26 mouse cellular contexts compared by ENCODE assay signal in the genomic region with DNA sequence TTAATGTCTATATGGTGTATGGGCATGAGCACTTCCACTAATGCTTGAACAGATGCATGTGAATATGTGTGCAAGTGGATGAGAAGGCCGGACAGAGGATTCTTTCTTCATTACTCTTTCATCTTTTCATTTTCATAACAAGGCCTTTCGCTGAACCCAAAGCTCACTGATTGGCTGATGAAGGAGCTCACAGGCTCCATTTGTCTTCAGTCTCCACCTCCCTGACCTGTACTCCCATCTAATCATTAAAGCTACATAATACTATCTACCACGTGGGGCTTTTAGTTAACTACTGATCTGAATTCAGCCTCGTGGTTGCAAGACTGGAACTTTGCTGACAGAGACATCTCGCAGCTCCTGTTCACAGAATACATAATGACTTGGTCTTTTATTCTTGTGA.
DNase-seq lines count a peak whose midpoint lies in the region; ATAC-seq lines count a peak whose summit lies in the region.
"Had no signal": no experiment of that assay in that cellular context is flagged by ENCODE, and none has a peak within 500 bp of the region (broad histone marks: within the 10 kb centered on the region; RNA-seq: fewer than 3 reads in every experiment).

No protein-coding gene starts in this region.

- no peaks in the 10 kb centered on the region for H3K36me3 ChIP-seq in forebrain, embryonic 10.5 days (replicated peaks)
- H3K36me3 ChIP-seq in forebrain, embryonic 15.5 days, result no peaks in the 10 kb centered on the region
- no peaks in the 10 kb centered on the region for H3K36me3 ChIP-seq in midbrain, embryonic 11.5 days (ENCODE audit: control insufficient read depth, insufficient read depth, low read length)
- no peaks in the 10 kb centered on the region for H3K36me3 ChIP-seq in midbrain, embryonic 10.5 days
- H3K36me3 ChIP-seq: embryonic facial prominence, embryonic 10.5 days; embryonic facial prominence, embryonic 13.5 days; heart, embryonic 12.5 days; heart, embryonic 15.5 days; hindbrain, embryonic 10.5 days; hindbrain, embryonic 13.5 days had no signal

- no peak overlapping the region for H3K4me3 ChIP-seq in forebrain, embryonic 10.5 days
- no peak overlapping the region for H3K4me3 ChIP-seq in forebrain, embryonic 15.5 days
- no peak overlapping the region for H3K4me3 ChIP-seq in midbrain, embryonic 11.5 days (ENCODE audit: low read depth, low read length)
- H3K4me3 ChIP-seq in midbrain, embryonic 10.5 days, result no peak overlapping the region
- H3K4me3 ChIP-seq: embryonic facial prominence, embryonic 10.5 days; embryonic facial prominence, embryonic 13.5 days; erythroblast, embryonic 14.5 days; heart, embryonic 12.5 days; heart, embryonic 15.5 days; hindbrain, embryonic 10.5 days; hindbrain, embryonic 13.5 days had no signal

- DNase-seq in forebrain, embryonic 10.5 days (ENCODE audit: extremely low spot score, low spot score), result no peak
- DNase-seq in midbrain, embryonic 11.5 days (ENCODE audit: low spot score, missing footprints), result no peak
- no peak for DNase-seq in midbrain, embryonic 10.5 days (ENCODE audit: low spot score)
- DNase-seq in retina, embryonic 14.5 days (ENCODE audit: low spot score), result peak; percentile 2
- no peak for DNase-seq in thymus, postnatal 0 days (ENCODE audit: low spot score)
- DNase-seq: adrenal gland, adult 2 months; adrenal gland, postnatal 14 days; cerebellum, adult 11 months; cerebellum, adult 2 months; cerebellum, adult 9-11 months; cerebellum, postnatal 25 days; gastrocnemius, postnatal 25 days; heart, adult 18-20 months; heart, postnatal 10 days; heart, postnatal 36 days had no signal

- WGBS in forebrain, embryonic 10.5 days, result 60% methylated on average over 5 of the region's 5 CpGs
- WGBS in forebrain, embryonic 15.5 days, result 28% methylated on average over 5 of the region's 5 CpGs
- 54% methylated on average over 5 of the region's 5 CpGs for WGBS in midbrain, embryonic 11.5 days
- WGBS in midbrain, embryonic 10.5 days, result 65% methylated on average over 5 of the region's 5 CpGs

- no peak overlapping the region for H3K9ac ChIP-seq in forebrain, embryonic 15.5 days (replicated peaks)
- H3K9ac ChIP-seq in midbrain, embryonic 11.5 days (ENCODE audit: low read length), result no peak overlapping the region
- H3K9ac ChIP-seq: embryonic facial prominence, embryonic 13.5 days; heart, embryonic 12.5 days; heart, embryonic 15.5 days; hindbrain, embryonic 13.5 days had no signal

- 0 out of 2 replicates have a peak overlapping the region, but pooled peaks have one; percentile 44 for H3K27ac ChIP-seq in forebrain, embryonic 10.5 days
- no peak overlapping the region for H3K27ac ChIP-seq in forebrain, embryonic 15.5 days (replicated peaks)
- no peak overlapping the region for H3K27ac ChIP-seq in midbrain, embryonic 11.5 days (ENCODE audit: low read depth, low read length)
- H3K27ac ChIP-seq in midbrain, embryonic 10.5 days (replicated peaks), result no peak overlapping the region
- H3K27ac ChIP-seq: embryonic facial prominence, embryonic 10.5 days; embryonic facial prominence, embryonic 13.5 days; heart, embryonic 15.5 days; hindbrain, embryonic 10.5 days; hindbrain, embryonic 13.5 days had no signal

- ATAC-seq in forebrain, embryonic 15.5 days (replicated peaks), result no peak
- peak; percentile 71 for ATAC-seq in midbrain, embryonic 11.5 days (ENCODE audit: low FRiP score)
- ATAC-seq: CD4-positive, CD25-positive, alpha-beta regulatory T cell, adult 4 months; hindbrain, embryonic 16.5 days; intestine, embryonic 16.5 days had no signal

- H3K4me2 ChIP-seq in forebrain, embryonic 15.5 days (replicated peaks), result no peak overlapping the region
- H3K4me2 ChIP-seq in midbrain, embryonic 11.5 days, result no peak overlapping the region
- H3K4me2 ChIP-seq: embryonic facial prominence, embryonic 13.5 days; heart, embryonic 12.5 days; heart, embryonic 15.5 days; hindbrain, embryonic 13.5 days had no signal

- peaks cover 15% of the 10 kb centered on the region for H3K4me1 ChIP-seq in forebrain, embryonic 10.5 days
- no peaks in the 10 kb centered on the region for H3K4me1 ChIP-seq in forebrain, embryonic 15.5 days
- peaks cover 2% of the 10 kb centered on the region; the same call in 1 of the 2 replicates for H3K4me1 ChIP-seq in midbrain, embryonic 11.5 days (ENCODE audit: control insufficient read depth, insufficient read depth, low read length)
- no peaks in the 10 kb centered on the region for H3K4me1 ChIP-seq in midbrain, embryonic 10.5 days
- H3K4me1 ChIP-seq: embryonic facial prominence, embryonic 10.5 days; embryonic facial prominence, embryonic 13.5 days; hindbrain, embryonic 10.5 days had no signal

- no peaks in the 10 kb centered on the region for H3K27me3 ChIP-seq in forebrain, embryonic 10.5 days (ENCODE audit: poor library complexity, severe bottlenecking)
- H3K27me3 ChIP-seq in forebrain, embryonic 15.5 days, result no peaks in the 10 kb centered on the region
- no peaks in the 10 kb centered on the region for H3K27me3 ChIP-seq in midbrain, embryonic 11.5 days (ENCODE audit: control insufficient read depth, insufficient read depth, low read length)
- no peaks in the 10 kb centered on the region for H3K27me3 ChIP-seq in midbrain, embryonic 10.5 days (ENCODE audit: low read depth, poor library complexity, severe bottlenecking)
- H3K27me3 ChIP-seq: embryonic facial prominence, embryonic 13.5 days; heart, embryonic 12.5 days; heart, embryonic 15.5 days; hindbrain, embryonic 13.5 days had no signal

- H3K9me3 ChIP-seq in forebrain, embryonic 10.5 days, result no peaks in the 10 kb centered on the region
- no peaks in the 10 kb centered on the region for H3K9me3 ChIP-seq in forebrain, embryonic 15.5 days
- no peaks in the 10 kb centered on the region for H3K9me3 ChIP-seq in midbrain, embryonic 11.5 days (ENCODE audit: control insufficient read depth, low read length)
- H3K9me3 ChIP-seq in midbrain, embryonic 10.5 days (replicated peaks), result no peaks in the 10 kb centered on the region
- H3K9me3 ChIP-seq: embryonic facial prominence, embryonic 10.5 days; embryonic facial prominence, embryonic 13.5 days; heart, embryonic 12.5 days; heart, embryonic 15.5 days; hindbrain, embryonic 10.5 days; hindbrain, embryonic 13.5 days had no signal
